Mouse (Mus musculus): ENCODE results near the gene Ctsg.
A peak's percentile ranks its signal among the peaks of the same experiment; 100 is the strongest.
"Not testable (repeated sequence)": the region's sequence is repeated elsewhere in the genome, so short reads cannot be mapped to it uniquely, and the experiment has no call there.

Ctsg gene

GRCm38 (mm10) chr14:56102386-56102785 lies at the start of gene Ctsg:
Gene Ctsg (minus strand): TSS chr14:56102574.
- no peak for DNase-seq

GRCm38 (mm10) chr14:56133675-56134074 lies 31.3 kb upstream of the Ctsg start:
- DNase-seq, result peak; percentile 7

- not testable (repeated sequence) for DNase-seq
These were observed 30.1 kb upstream of the Ctsg start, which contains the start of gene Gzmd for GRCm38 (mm10) chr14:56132508-56132907. Gene Gzmd (minus strand): TSS chr14:56132608.

GRCm38 (mm10) chr14:56128341-56128740 lies 26.0 kb upstream of the Ctsg start:
- no peak for DNase-seq

- DNase-seq, result no peak
These were observed 21.1 kb upstream of the Ctsg start for GRCm38 (mm10) chr14:56123516-56123915.

- DNase-seq, result no peak
These were observed 18.2 kb upstream of the Ctsg start, which contains the start of gene Gzme for GRCm38 (mm10) chr14:56120525-56120924. Gene Gzme (minus strand): TSS chr14:56120625.

- not testable (repeated sequence) for DNase-seq
These were observed 13.3 kb upstream of the Ctsg start for GRCm38 (mm10) chr14:56115531-56116310.

- DNase-seq, result no peak
These were observed 3.2 kb upstream of the Ctsg start for GRCm38 (mm10) chr14:56105447-56106180.

GRCm38 (mm10) chr14:56105016-56105415 lies 2.6 kb upstream of the Ctsg start:
- no peak for DNase-seq

GRCm38 (mm10) chr14:56103452-56103851 lies 1.1 kb upstream of the Ctsg start:
- no peak for DNase-seq

- no peak for DNase-seq
These were observed 3.4 kb downstream of the Ctsg start for GRCm38 (mm10) chr14:56098940-56099339.

GRCm38 (mm10) chr14:56097597-56097996 lies 4.8 kb downstream of the Ctsg start:
- DNase-seq, result no peak

GRCm38 (mm10) chr14:56093353-56093752 lies 9.0 kb downstream of the Ctsg start:
- DNase-seq, result no peak

GRCm38 (mm10) chr14:56086711-56087110 lies 15.7 kb downstream of the Ctsg start:
- no peak for DNase-seq

GRCm38 (mm10) chr14:56085167-56085566 lies 17.2 kb downstream of the Ctsg start, which contains the start of gene Mcpt8:
Gene Mcpt8 (minus strand): TSS chr14:56085273.
- DNase-seq, result no peak

GRCm38 (mm10) chr14:56082016-56082415 lies 20.4 kb downstream of the Ctsg start:
- peak; percentile 30 for DNase-seq

- DNase-seq, result not testable (repeated sequence)
These were observed 40.2 kb downstream of the Ctsg start, which contains the start of gene Mcpt4 for GRCm38 (mm10) chr14:56062213-56062612. Gene Mcpt4 (minus strand): TSS chr14:56062313.

GRCm38 (mm10) chr14:56057722-56058121 lies 44.7 kb downstream of the Ctsg start:
- DNase-seq, result no peak

- no peak for DNase-seq
These were observed 47.0 kb downstream of the Ctsg start for GRCm38 (mm10) chr14:56055408-56055807.

All from cerebellum, adult 11 months (tissue).